Mouse (Mus musculus) stomach, embryonic 16.5 days (tissue): ENCODE results near the gene Mpzl1. TPM values are rescaled to one million over a fixed set of nuclear protein-coding genes. Genes with fewer than 3 reads are reported as not detected.
A peak's percentile ranks its signal among the peaks of the same experiment; 100 is the strongest.

Experiments used
- ATAC-seq: fragments of 200-750 bp; cut with Nextera tagmentation; 2 replicates; pipeline ENCODE4 v1.8.0; 2017; ENCODE audit warnings: moderate number of reproducible peaks, moderate TSS enrichment; ENCODE audit not compliant: insufficient read depth, low FRiP score
- H3K27ac ChIP-seq: fragments of 300-500 bp; sonication (generic); 2 replicates; pipeline ENCODE4 v1.5.1; 2014; ENCODE audit warnings: low read length
- H3K27me3 ChIP-seq: fragments of 300-500 bp; sonication (generic); 2 replicates; pipeline ENCODE4 v1.6.1; 2014; ENCODE audit warnings: low read length, control low read depth, mixed read lengths; ENCODE audit not compliant: control insufficient read depth, insufficient read depth
- H3K36me3 ChIP-seq: fragments of 300-500 bp; sonication (generic); 2 replicates; pipeline ENCODE4 v1.6.1; 2014; ENCODE audit warnings: low read length; ENCODE audit not compliant: control insufficient read depth, insufficient read depth
- H3K4me1 ChIP-seq: fragments of 300-500 bp; sonication (generic); 2 replicates; pipeline ENCODE4 v1.6.1; 2014; ENCODE audit warnings: low read length, control low read depth, mixed read lengths; ENCODE audit not compliant: control insufficient read depth, insufficient read depth
- H3K4me2 ChIP-seq: fragments of 300-500 bp; sonication (generic); 2 replicates; pipeline ENCODE4 v1.6.1; 2014; ENCODE audit warnings: low read depth, low read length, mixed read lengths
- H3K4me3 ChIP-seq: fragments of 300-500 bp; sonication (generic); replicated peaks from 2 replicates; pipeline ENCODE4 v1.5.1; 2014; ENCODE audit warnings: mild to moderate bottlenecking, low read length
- H3K9ac ChIP-seq: fragments of 300-500 bp; sonication (generic); 2 replicates; pipeline ENCODE4 v1.6.1; 2014; ENCODE audit warnings: low read length
- H3K9me3 ChIP-seq: fragments of 300-500 bp; sonication (generic); replicated peaks from 2 replicates; pipeline ENCODE4 v1.6.1; 2016; ENCODE audit warnings: low read length, control low read depth; ENCODE audit not compliant: control insufficient read depth
- WGBS: fragments of 180-500 bp; shearing (Covaris S2); extraction: QIAGEN DNeasy Blood & Tissue Kit; methylation state at CpG from one replicate; pipeline ENCODE4 v1.1.7; 2014; 5-methylcytosine and 5-hydroxymethylcytosine counted together
- polyA plus RNA-seq: library from polyadenylated mRNA; unstranded; fragments of >200 nt; fragmentation: Nextera tagmentation; extraction: Ambion mirVana; gene quantifications from 2 replicates; pipeline ENCODE4 v1.2.1, GENCODE M21; 2015

Mpzl1 gene
- polyA plus RNA-seq, 1 experiment from 2014 or later, result 140 TPM

- Histone ChIP-seq H3K27me3 (no peaks in the 10 kb centered on the region), H3K4me3 (no peak overlapping the region), H3K4me2 (no peak overlapping the region), H3K4me1 (peaks cover 39% of the 10 kb centered on the region), H3K27ac (no peak overlapping the region), H3K9me3 (peaks cover 9% of the 10 kb centered on the region), H3K36me3 (peaks cover 15% of the 10 kb centered on the region; the same call in 1 of the 2 replicates), H3K9ac (no peak overlapping the region)
- ATAC-seq, result no peak
- 68% methylated on average over 4 of the region's 4 CpGs for WGBS
Measured at GRCm38 (mm10) chr1:165613926-165614325, 20.4 kb downstream of the Mpzl1 start.

DNA sequence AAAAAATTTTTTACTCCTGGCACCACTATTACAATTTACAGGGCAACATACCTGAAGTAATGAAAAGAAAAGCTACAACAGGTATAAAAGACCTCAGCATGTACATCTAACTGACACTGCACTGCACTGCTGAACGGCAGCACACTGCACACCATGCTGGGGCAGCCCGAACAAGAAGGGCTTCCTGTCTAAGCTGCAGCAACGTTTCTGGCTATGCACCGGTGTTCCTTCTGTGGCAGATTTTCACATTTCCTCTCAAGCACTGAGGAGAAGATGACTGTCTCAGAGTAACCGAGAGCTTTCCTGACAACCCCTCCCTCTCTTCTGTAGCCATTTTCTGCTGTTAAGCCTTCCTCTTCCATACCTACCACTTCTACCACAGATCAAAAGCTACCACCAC is 21.6 kb downstream of the Mpzl1 start:
- 55% methylated on average over 5 of the region's 5 CpGs for WGBS
- H3K9me3 ChIP-seq, result peaks cover 9% of the 10 kb centered on the region
- H3K27me3 ChIP-seq, result no peaks in the 10 kb centered on the region
- H3K4me1 ChIP-seq, result peaks cover 32% of the 10 kb centered on the region
- no peak overlapping the region for H3K4me3 ChIP-seq
- H3K9ac ChIP-seq, result no peak overlapping the region
- ATAC-seq, result no peak
- no peak overlapping the region for H3K27ac ChIP-seq
- H3K36me3 ChIP-seq, result peaks cover 15% of the 10 kb centered on the region; the same call in 1 of the 2 replicates
- no peak overlapping the region for H3K4me2 ChIP-seq

GRCm38 (mm10) chr1:165610321-165610999 is 23.9 kb downstream of the Mpzl1 start:
- ATAC-seq, result no peak
- WGBS, result 48% methylated on average over 9 of the region's 9 CpGs
- Histone ChIP-seq H3K36me3 (peaks cover 14% of the 10 kb centered on the region), H3K9ac (no peak overlapping the region), H3K27me3 (no peaks in the 10 kb centered on the region), H3K4me3 (no peak overlapping the region), H3K27ac (peak overlapping the region; percentile 15), H3K4me1 (peaks cover 21% of the 10 kb centered on the region), H3K9me3 (peaks cover 5% of the 10 kb centered on the region), H3K4me2 (no peak overlapping the region)

GRCm38 (mm10) chr1:165609495-165610320 is 24.6 kb downstream of the Mpzl1 start:
- H3K4me3 ChIP-seq, result no peak overlapping the region
- no peaks in the 10 kb centered on the region for H3K9me3 ChIP-seq
- H3K4me2 ChIP-seq, result no peak overlapping the region
- H3K4me1 ChIP-seq, result peaks cover 21% of the 10 kb centered on the region
- 41% methylated on average over 7 of the region's 7 CpGs for WGBS
- no peak; the same call in 1 of the 2 replicates for ATAC-seq
- peaks cover 14% of the 10 kb centered on the region for H3K36me3 ChIP-seq
- no peak overlapping the region for H3K9ac ChIP-seq
- peak overlapping the region; percentile 53 for H3K27ac ChIP-seq
- H3K27me3 ChIP-seq, result no peaks in the 10 kb centered on the region

GRCm38 (mm10) chr1:165608904-165609303 is 25.4 kb downstream of the Mpzl1 start:
- no peak overlapping the region for H3K4me2 ChIP-seq
- H3K4me3 ChIP-seq, result no peak overlapping the region
- no peak overlapping the region for H3K9ac ChIP-seq
- H3K4me1 ChIP-seq, result peaks cover 21% of the 10 kb centered on the region
- 49% methylated on average over 4 of the region's 4 CpGs for WGBS
- no peaks in the 10 kb centered on the region for H3K9me3 ChIP-seq
- H3K27ac ChIP-seq, result no peak overlapping the region
- H3K27me3 ChIP-seq, result no peaks in the 10 kb centered on the region
- no peak for ATAC-seq
- peaks cover 14% of the 10 kb centered on the region for H3K36me3 ChIP-seq

DNA sequence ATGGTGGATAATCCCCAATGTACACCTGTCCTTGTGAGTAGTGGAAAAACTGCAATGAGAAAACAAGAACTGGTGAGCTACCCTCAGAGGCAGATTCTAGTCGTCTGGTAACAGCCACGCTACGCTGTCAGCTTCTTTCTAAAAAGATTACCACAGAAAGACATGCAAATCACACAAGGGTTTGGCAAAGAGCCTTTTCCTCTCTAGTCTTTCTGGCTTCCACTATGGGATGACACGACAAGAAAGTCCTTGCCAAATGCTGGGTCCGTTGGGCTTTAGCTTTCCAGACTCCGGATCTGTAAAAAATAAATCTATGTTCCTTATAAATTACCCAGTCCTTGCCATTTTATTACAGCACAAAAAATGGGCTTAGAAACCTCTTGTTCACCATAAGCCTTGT is 28.6 kb downstream of the Mpzl1 start:
- Histone ChIP-seq H3K27me3 (no peaks in the 10 kb centered on the region), H3K4me1 (peaks cover 17% of the 10 kb centered on the region), H3K9me3 (no peaks in the 10 kb centered on the region), H3K27ac (no peak overlapping the region), H3K4me2 (no peak overlapping the region), H3K4me3 (no peak overlapping the region), H3K36me3 (peaks cover 22% of the 10 kb centered on the region), H3K9ac (no peak overlapping the region)
- no peak for ATAC-seq
- WGBS, result 72% methylated on average over 6 of the region's 6 CpGs

GRCm38 (mm10) chr1:165605108-165605507 is 29.2 kb downstream of the Mpzl1 start:
- Histone ChIP-seq H3K9me3 (no peaks in the 10 kb centered on the region), H3K36me3 (peaks cover 23% of the 10 kb centered on the region), H3K4me1 (peaks cover 11% of the 10 kb centered on the region), H3K4me2 (no peak overlapping the region), H3K27ac (no peak overlapping the region), H3K4me3 (no peak overlapping the region), H3K9ac (no peak overlapping the region), H3K27me3 (no peaks in the 10 kb centered on the region)
- 91% methylated on average over 3 of the region's 3 CpGs for WGBS
- ATAC-seq, result no peak

GRCm38 (mm10) chr1:165604203-165604602 is 30.1 kb downstream of the Mpzl1 start:
- H3K4me3 ChIP-seq, result no peak overlapping the region
- no peak overlapping the region for H3K9ac ChIP-seq
- no peak overlapping the region for H3K27ac ChIP-seq
- H3K36me3 ChIP-seq, result peaks cover 23% of the 10 kb centered on the region
- H3K4me1 ChIP-seq, result peaks cover 4% of the 10 kb centered on the region; the same call in 1 of the 2 replicates
- H3K27me3 ChIP-seq, result no peaks in the 10 kb centered on the region
- WGBS, result 80% methylated on average over 8 of the region's 8 CpGs
- H3K4me2 ChIP-seq, result no peak overlapping the region
- no peaks in the 10 kb centered on the region for H3K9me3 ChIP-seq
- no peak for ATAC-seq

- 76% methylated on average over 14 of the region's 14 CpGs for WGBS
- no peaks in the 10 kb centered on the region for H3K27me3 ChIP-seq
- H3K4me2 ChIP-seq, result no peak overlapping the region
- no peak; the same call in 1 of the 2 replicates for ATAC-seq
- H3K27ac ChIP-seq, result no peak overlapping the region
- peaks cover 31% of the 10 kb centered on the region for H3K36me3 ChIP-seq
- no peak overlapping the region for H3K4me3 ChIP-seq
- H3K9ac ChIP-seq, result no peak overlapping the region
- no peaks in the 10 kb centered on the region for H3K9me3 ChIP-seq
- no peaks in the 10 kb centered on the region for H3K4me1 ChIP-seq
Measured at GRCm38 (mm10) chr1:165603218-165603617, 31.1 kb downstream of the Mpzl1 start.
